Mouse (Mus musculus) cortical plate, adult 2 months (tissue): ENCODE results near the gene Cdh3.

Experiments
- CTCF ChIP-seq: fragments of 200-500 bp; IDR thresholded peaks from 2 replicates; pipeline ENCODE4 v1.5.1; 2011; ENCODE audit warnings: mild to moderate bottlenecking, control low read depth, low read length; ENCODE audit not compliant: insufficient read depth; ENCODE audit errors: extremely low read depth
- POLR2A ChIP-seq: fragments of 200-500 bp; IDR thresholded peaks from 2 replicates; pipeline ENCODE4 v1.6.1; 2011; ENCODE audit warnings: mild to moderate bottlenecking, low read length, control low read depth; ENCODE audit not compliant: insufficient read depth; ENCODE audit errors: extremely low read depth

- TF ChIP-seq POLR2A (no peak), CTCF (no peak)
These were observed 70.8 kb downstream of the Cdh3 start for GRCm38 (mm10) chr8:106581344-106582088.
